Mouse (Mus musculus) erythroblast, embryonic 14.5 days (primary cell): ENCODE data around the gene Plekhg5.

Experiments used
- GATA1 ChIP-seq: IDR thresholded peaks from 2 replicates; pipeline ENCODE4 v1.6.1; 2012; ENCODE audit warnings: low read length, inconsistent platforms, mixed read lengths
- TAL1 ChIP-seq: IDR thresholded peaks from 3 replicates; pipeline ENCODE4 v1.6.1; 2012; ENCODE audit warnings: low read length, inconsistent platforms, mixed read lengths

DNA sequence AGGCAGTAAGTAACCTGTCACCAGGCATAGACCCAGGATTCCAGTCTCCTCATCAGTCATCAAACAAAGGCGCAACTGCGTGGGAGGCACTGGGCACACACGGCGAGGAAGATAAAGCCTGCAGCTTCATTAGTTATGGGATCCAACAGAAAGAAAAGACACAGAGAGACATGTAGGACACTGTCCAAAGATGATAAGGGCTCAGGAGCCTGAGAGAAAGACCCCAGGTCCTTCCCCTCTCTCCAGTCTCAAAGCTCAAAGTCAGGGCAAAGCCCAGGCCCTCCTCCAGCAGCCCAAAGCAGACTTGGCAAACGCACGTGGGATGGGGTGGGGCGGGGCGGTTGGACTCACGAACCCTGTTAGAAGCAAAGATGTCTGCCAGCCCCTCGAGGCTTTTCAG is 73.2 kb downstream of the Plekhg5 start:
- TF ChIP-seq TAL1: no peak
- no peak for TF ChIP-seq GATA1
